Mouse (Mus musculus) heart, embryonic 14.5 days (tissue): ENCODE results near the gene Slco3a1. TPM values are rescaled to one million over a fixed set of nuclear protein-coding genes. Genes with fewer than 3 reads are reported as not detected.
A peak's percentile ranks its signal among the peaks of the same experiment; 100 is the strongest.

Experiments
- ATAC-seq: fragments of 200-750 bp; cut with Nextera tagmentation; 2 replicates; pipeline ENCODE4 v1.8.0; 2017; ENCODE audit warnings: low read depth, moderate TSS enrichment; ENCODE audit not compliant: insufficient number of reproducible peaks, insufficient read depth, low FRiP score
- H3K27ac ChIP-seq, 2 experiments: fragments of 200-500 bp in 1 of 2; fragments of 300-500 bp in 1 of 2; sonication (generic) in 1 of 2; replicated peaks in 1 of 2; 2 replicates each; pipeline ENCODE4 v1.5.1; 2012 to 2014; ENCODE audit warnings: low read depth in 2 of 2, low read length in 2 of 2, control low read depth in 1 of 2, mild to moderate bottlenecking in 1 of 2, mixed read lengths in 1 of 2; ENCODE audit not compliant: control insufficient read depth in 1 of 2, insufficient read depth in 1 of 2
- H3K27me3 ChIP-seq: fragments of 300-500 bp; sonication (generic); 2 replicates; pipeline ENCODE4 v1.6.1; 2014; ENCODE audit warnings: mild to moderate bottlenecking, low read length, control low read depth; ENCODE audit not compliant: control insufficient read depth, insufficient read depth
- H3K36me3 ChIP-seq: fragments of 300-500 bp; sonication (generic); 2 replicates; pipeline ENCODE4 v1.6.1; 2014; ENCODE audit warnings: mild to moderate bottlenecking, control low read depth, low read length, mixed read lengths; ENCODE audit not compliant: control insufficient read depth, insufficient read depth
- H3K4me1 ChIP-seq, 2 experiments: fragments of 200-500 bp in 1 of 2; fragments of 300-500 bp in 1 of 2; sonication (generic) in 1 of 2; 2 replicates each; pipeline ENCODE4 v1.6.1; 2012 to 2014; ENCODE audit warnings: low read length in 2 of 2, control low read depth in 1 of 2, mixed read lengths in 1 of 2; ENCODE audit not compliant: control insufficient read depth in 2 of 2, insufficient read depth in 2 of 2
- H3K4me2 ChIP-seq: fragments of 300-500 bp; sonication (generic); 2 replicates; pipeline ENCODE4 v1.6.1; 2014; ENCODE audit warnings: mild to moderate bottlenecking, low read length
- H3K4me3 ChIP-seq, 2 experiments: fragments of 200-500 bp in 1 of 2; fragments of 300-500 bp in 1 of 2; sonication (generic) in 1 of 2; 2 replicates each; pipeline ENCODE4 v1.5.1; 2012 to 2014; ENCODE audit warnings: low read length in 2 of 2, mild to moderate bottlenecking in 2 of 2, control low read depth in 1 of 2, low read depth in 1 of 2, moderate library complexity in 1 of 2; ENCODE audit not compliant: control insufficient read depth in 1 of 2, insufficient read depth in 1 of 2
- H3K9ac ChIP-seq: fragments of 300-500 bp; sonication (generic); 2 replicates; pipeline ENCODE4 v1.6.1; 2014; ENCODE audit warnings: mild to moderate bottlenecking, low read length
- H3K9me3 ChIP-seq: fragments of 300-500 bp; sonication (generic); 2 replicates; pipeline ENCODE4 v1.6.1; 2016; ENCODE audit warnings: low read length, control low read depth; ENCODE audit not compliant: control insufficient read depth
- WGBS: fragments of 180-500 bp; shearing (Covaris S2); extraction: QIAGEN DNeasy Blood & Tissue Kit; methylation state at CpG from one replicate; pipeline ENCODE4 v1.1.7; 2014; 5-methylcytosine and 5-hydroxymethylcytosine counted together
- polyA plus RNA-seq: library from polyadenylated mRNA; unstranded; fragments of >200 nt; fragmentation: Nextera tagmentation; extraction: Ambion mirVana; gene quantifications from 2 replicates; pipeline ENCODE4 v1.2.1, GENCODE M21; 2014

Slco3a1 gene
- polyA plus RNA-seq, 1 experiment from 2014 or later: 16.0 TPM

GRCm38 (mm10) chr7:74372141-74372582 lies 182.4 kb downstream of the Slco3a1 start:
- H3K4me1 ChIP-seq: peaks cover 11 to 18% of the 10 kb centered on the region in 2 experiments
- no peaks in the 10 kb centered on the region for H3K36me3 ChIP-seq
- no peak overlapping the region for H3K27ac ChIP-seq
- H3K9me3 ChIP-seq: no peaks in the 10 kb centered on the region
- WGBS: 47% methylated on average over 6 of the region's 6 CpGs
- no peak overlapping the region for H3K4me3 ChIP-seq
- ATAC-seq: no peak
- no peak overlapping the region for H3K4me2 ChIP-seq
- no peaks in the 10 kb centered on the region for H3K27me3 ChIP-seq
- no peak overlapping the region for H3K9ac ChIP-seq

DNA sequence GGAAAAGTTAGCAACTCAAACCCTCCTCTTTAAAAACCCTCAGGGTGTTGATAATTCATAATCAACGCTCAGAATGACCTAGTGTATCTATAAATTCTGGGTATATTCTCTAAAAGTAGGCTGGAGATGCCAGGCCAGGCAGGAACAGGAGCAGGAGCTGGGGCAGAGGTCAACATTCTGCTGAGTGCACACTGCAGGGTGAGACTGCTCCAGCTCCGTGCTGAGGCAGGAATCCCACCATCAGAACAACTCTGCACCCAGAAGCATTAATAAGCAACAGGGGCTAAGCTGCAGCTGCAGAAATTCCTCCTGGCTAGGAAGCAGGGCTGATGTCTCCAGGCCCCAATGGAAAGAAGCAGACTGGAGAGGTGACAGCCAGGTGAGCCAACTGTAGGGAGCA lies 182.9 kb downstream of the Slco3a1 start:
- 20% methylated on average over 2 of the region's 2 CpGs for WGBS
- ATAC-seq: no peak

DNA sequence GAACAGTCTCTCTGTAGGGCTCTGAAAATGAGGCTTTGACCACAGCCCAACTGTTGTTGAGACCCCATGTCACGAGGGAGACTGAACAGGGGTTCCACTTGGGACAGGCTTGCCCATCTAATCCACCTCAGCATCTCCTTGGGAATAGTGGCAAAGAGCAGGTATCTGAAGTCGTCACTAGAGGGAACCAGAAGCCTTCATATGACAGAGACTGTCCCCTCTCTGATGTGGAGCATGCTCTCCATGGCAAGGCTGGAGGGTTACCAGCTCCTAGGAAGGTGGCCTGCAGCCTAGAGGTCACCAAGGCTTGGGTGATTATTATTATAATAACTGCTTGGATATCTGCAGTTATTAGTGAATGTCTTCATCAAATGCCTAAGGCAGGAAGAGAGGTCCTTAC lies 183.4 kb downstream of the Slco3a1 start:
- peak; percentile 60; the same call in 1 of the 2 replicates for ATAC-seq
- H3K9ac ChIP-seq: no peak overlapping the region
- no peaks in the 10 kb centered on the region for H3K9me3 ChIP-seq
- 21% methylated on average over 2 of the region's 2 CpGs for WGBS
- no peaks in the 10 kb centered on the region for H3K36me3 ChIP-seq
- peaks cover 7 to 11% of the 10 kb centered on the region in 2 experiments; a peak in 3 of 4 replicates for H3K4me1 ChIP-seq
- H3K27me3 ChIP-seq: no peaks in the 10 kb centered on the region
- no peak overlapping the region for H3K27ac ChIP-seq
- H3K4me2 ChIP-seq: no peak overlapping the region
- H3K4me3 ChIP-seq: no peak overlapping the region

More for the DNA sequence above, 182.9 kb downstream of the Slco3a1 start:
- H3K4me3 ChIP-seq: no peak overlapping the region
- peaks cover 7 to 14% of the 10 kb centered on the region in 2 experiments for H3K4me1 ChIP-seq
- H3K9me3 ChIP-seq: no peaks in the 10 kb centered on the region
- no peak overlapping the region for H3K27ac ChIP-seq
- H3K36me3 ChIP-seq: no peaks in the 10 kb centered on the region
- H3K27me3 ChIP-seq: no peaks in the 10 kb centered on the region
- H3K9ac ChIP-seq: no peak overlapping the region
- H3K4me2 ChIP-seq: no peak overlapping the region

DNA sequence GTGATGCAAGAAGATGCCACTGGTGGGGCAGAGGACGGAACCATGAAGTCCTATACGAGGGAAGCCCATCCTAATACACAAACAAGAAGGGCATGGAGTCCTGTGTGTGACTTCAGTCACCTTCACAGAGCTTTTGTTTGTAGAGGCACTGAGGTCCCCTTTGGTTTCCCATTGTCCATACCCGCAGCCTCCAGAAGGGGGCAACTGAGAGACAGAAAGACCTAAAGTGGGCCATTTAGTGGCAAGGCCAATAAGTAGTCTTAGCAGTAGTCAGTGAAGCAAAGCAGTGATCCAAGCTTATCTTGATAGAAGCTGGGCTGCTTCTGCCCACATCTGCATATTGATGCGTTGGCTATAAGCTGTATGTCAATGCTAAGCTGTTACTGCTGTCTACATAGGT lies 184.9 kb downstream of the Slco3a1 start:
- 64% methylated on average over 4 of the region's 4 CpGs for WGBS
- Histone ChIP-seq H3K9me3 (no peaks in the 10 kb centered on the region), H3K4me3 (no peak overlapping the region), H3K27ac (no peak overlapping the region), H3K4me2 (no peak overlapping the region), H3K4me1 (peaks cover 7 to 18% of the 10 kb centered on the region in 2 experiments), H3K27me3 (no peaks in the 10 kb centered on the region), H3K9ac (no peak overlapping the region), H3K36me3 (no peaks in the 10 kb centered on the region)
- ATAC-seq: no peak

DNA sequence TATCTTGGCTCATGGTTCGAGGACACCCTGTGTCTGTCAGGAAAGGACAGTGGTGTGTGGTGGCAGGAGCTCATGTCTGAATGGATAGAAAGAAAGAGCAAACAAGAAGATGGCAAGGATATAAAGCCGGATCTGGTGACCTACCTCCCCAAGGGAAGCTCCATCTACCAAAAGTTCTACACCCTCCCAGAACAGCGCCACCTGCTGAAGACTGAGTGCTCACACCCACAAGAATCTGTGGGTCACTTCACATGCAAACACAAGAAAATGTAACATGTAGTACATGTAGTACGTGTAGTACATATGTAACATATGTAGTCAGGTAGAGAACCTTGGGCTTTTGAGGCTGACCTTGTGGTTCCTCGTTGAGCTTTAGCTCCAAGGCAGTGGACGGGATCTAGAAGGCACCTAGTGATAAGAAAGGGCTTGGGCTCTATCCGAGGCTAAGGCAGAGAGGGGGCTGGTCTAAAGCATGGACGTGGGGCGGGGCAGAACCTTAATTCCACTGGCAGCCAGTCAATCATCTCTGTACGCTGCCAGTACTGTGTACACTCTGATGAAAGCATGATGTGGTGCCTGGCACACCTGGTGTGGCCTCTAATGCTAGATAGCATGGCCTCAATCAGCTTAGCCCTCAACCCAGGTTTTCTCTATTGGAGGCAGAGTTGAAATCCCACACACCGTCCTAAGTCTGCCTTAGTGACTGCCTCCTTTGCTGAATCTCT lies 186.2 kb downstream of the Slco3a1 start:
- H3K27ac ChIP-seq: no peak overlapping the region
- no peak overlapping the region for H3K9ac ChIP-seq
- 73% methylated on average over 11 of the region's 11 CpGs for WGBS
- no peaks in the 10 kb centered on the region for H3K36me3 ChIP-seq
- H3K4me2 ChIP-seq: no peak overlapping the region
- no peaks in the 10 kb centered on the region for H3K27me3 ChIP-seq
- H3K9me3 ChIP-seq: no peaks in the 10 kb centered on the region
- ATAC-seq: no peak
- H3K4me3 ChIP-seq: no peak overlapping the region
- H3K4me1 ChIP-seq: peaks cover 7 to 18% of the 10 kb centered on the region in 2 experiments

GRCm38 (mm10) chr7:74367350-74367749 lies 187.2 kb downstream of the Slco3a1 start:
- Histone ChIP-seq H3K4me2 (no peak overlapping the region), H3K4me3 (no peak overlapping the region), H3K27ac (no peak overlapping the region), H3K9ac (no peak overlapping the region), H3K9me3 (no peaks in the 10 kb centered on the region), H3K4me1 (peaks cover 7 to 15% of the 10 kb centered on the region in 2 experiments), H3K36me3 (no peaks in the 10 kb centered on the region), H3K27me3 (no peaks in the 10 kb centered on the region)
- ATAC-seq: no peak
- WGBS: 35% methylated on average over 7 of the region's 7 CpGs

GRCm38 (mm10) chr7:74365623-74366022 lies 189.0 kb downstream of the Slco3a1 start:
- H3K36me3 ChIP-seq: no peaks in the 10 kb centered on the region
- no peak for ATAC-seq
- no peaks in the 10 kb centered on the region for H3K9me3 ChIP-seq
- H3K4me2 ChIP-seq: no peak overlapping the region
- WGBS: 32% methylated on average over 4 of the region's 4 CpGs
- H3K4me3 ChIP-seq: no peak overlapping the region
- H3K4me1 ChIP-seq: peaks cover 2 to 6% of the 10 kb centered on the region in 2 experiments; a peak in 3 of 4 replicates
- H3K27me3 ChIP-seq: no peaks in the 10 kb centered on the region
- H3K27ac ChIP-seq: no peak overlapping the region
- no peak overlapping the region for H3K9ac ChIP-seq

- WGBS: 73% methylated on average over 3 of the region's 3 CpGs
- H3K9ac ChIP-seq: no peak overlapping the region
Measured at GRCm38 (mm10) chr7:74364956-74365355, 189.6 kb downstream of the Slco3a1 start.

More at GRCm38 (mm10) chr7:74364956-74365355, 189.6 kb downstream of the Slco3a1 start:
- no peak for ATAC-seq
- H3K4me2 ChIP-seq: no peak overlapping the region
- no peak overlapping the region for H3K4me3 ChIP-seq
- no peaks in the 10 kb centered on the region for H3K9me3 ChIP-seq
- no peak overlapping the region for H3K27ac ChIP-seq
- H3K36me3 ChIP-seq: no peaks in the 10 kb centered on the region
- H3K27me3 ChIP-seq: no peaks in the 10 kb centered on the region
- peaks cover 2 to 6% of the 10 kb centered on the region in 2 experiments; a peak in 3 of 4 replicates for H3K4me1 ChIP-seq
